Mouse (Mus musculus): Measurements from ENCODE around the gene Spin1.

DNA sequence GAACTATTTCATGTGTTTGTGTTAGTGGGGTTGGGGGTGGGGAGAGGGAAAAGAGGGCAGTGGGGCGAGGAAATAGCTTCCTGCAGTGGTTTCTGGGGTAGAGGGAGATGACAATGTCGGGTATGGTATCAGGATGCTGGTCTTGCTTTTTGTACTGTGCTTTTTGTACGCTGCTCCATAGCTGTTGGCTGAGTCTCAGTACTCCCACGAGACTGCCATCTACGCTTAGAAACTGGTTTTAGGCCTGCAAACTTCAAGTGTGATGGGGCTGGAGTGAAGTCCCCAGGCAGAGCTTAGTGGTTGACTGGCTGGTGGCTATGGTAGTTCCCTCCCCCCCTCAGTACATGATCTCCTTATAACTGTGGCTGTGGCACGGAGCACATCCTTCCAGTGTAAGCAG, 61.6 kb downstream of the Spin1 start:
- TF ChIP-seq CTCF (IDR thresholded peaks at IDR 0.05; ENCODE audit: low read depth, low read length) (no peak), POLR2A (IDR thresholded peaks at IDR 0.05; ENCODE audit: borderline replicate concordance, low read depth, low read length) (no peak)
